ENCODE assay signal across 8 mouse cellular contexts in the genomic region with DNA sequence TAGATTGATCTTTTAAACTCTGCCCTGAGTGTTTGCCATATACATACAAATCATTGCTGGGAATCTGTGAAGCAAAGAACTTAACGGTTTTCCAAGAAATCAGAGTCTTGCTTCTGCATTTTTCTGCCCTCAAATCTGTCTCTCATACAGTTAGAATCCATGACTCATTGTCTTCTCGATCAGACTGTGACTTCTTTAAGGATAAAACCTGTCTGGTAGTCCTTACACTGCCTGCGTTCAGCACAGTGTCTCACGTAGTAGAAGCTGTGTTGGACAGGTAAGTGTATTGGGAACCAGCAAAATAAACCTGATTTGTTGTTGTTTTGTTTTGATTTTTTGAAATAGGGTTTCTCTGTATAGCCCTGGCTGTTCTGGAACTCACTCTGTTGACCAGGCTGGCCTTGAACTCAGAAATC. TPM values are rescaled to one million over a fixed set of nuclear protein-coding genes. Genes with fewer than 3 reads are reported as not detected.
DNase-seq lines count a peak whose midpoint lies in the region; ATAC-seq and TF ChIP-seq lines count a peak whose summit lies in the region.

No protein-coding gene starts in this region.

- TF ChIP-seq RAD21 in CH12.LX (IDR thresholded peaks at IDR 0.05; ENCODE audit: low read depth, low read length) = no peak

- peak overlapping the region; percentile 94 for H3K27ac ChIP-seq in gastrocnemius, adult 2 months
- no peak overlapping the region for H3K27ac ChIP-seq in CH12.LX (ENCODE audit: insufficient read depth, low read depth)
- peak overlapping the region; percentile 46; the same call in 1 of the 2 replicates for H3K27ac ChIP-seq in forebrain, embryonic 11.5 days (ENCODE audit: low read depth, low read length)
- peak overlapping the region; percentile 90 for H3K27ac ChIP-seq in limb, embryonic 15.5 days

- intact Hi-C loops in gastrocnemius, adult 2 months (cut with DNase I) = no loop called here
- intact Hi-C loops in gastrocnemius, postnatal 14 days (cut with DNase I; ENCODE audit: low total_unique reads) = no loop called here

- no peaks in the 10 kb centered on the region for H3K27me3 ChIP-seq in CH12.LX (replicated peaks)
- H3K27me3 ChIP-seq in forebrain, embryonic 11.5 days (ENCODE audit: control insufficient read depth, insufficient read depth, low read length) = no peaks in the 10 kb centered on the region
- H3K27me3 ChIP-seq in limb, embryonic 15.5 days = no peaks in the 10 kb centered on the region

- peaks cover 8 to 24% of the 10 kb centered on the region in 2 experiments; a peak in 3 of 4 replicates for H3K4me1 ChIP-seq in CH12.LX (ENCODE audit: control insufficient read depth in 1 of 2, insufficient read depth in 2 of 2)
- peaks cover 8% of the 10 kb centered on the region for H3K4me1 ChIP-seq in forebrain, embryonic 11.5 days (replicated peaks; ENCODE audit: control insufficient read depth, insufficient read depth, low read length)
- peaks cover 13% of the 10 kb centered on the region for H3K4me1 ChIP-seq in limb, embryonic 15.5 days

- peak overlapping the region; percentile 73 for H3K9ac ChIP-seq in CH12.LX (ENCODE audit: insufficient read depth, low read depth)
- peak overlapping the region; percentile 85 for H3K9ac ChIP-seq in forebrain, embryonic 11.5 days (ENCODE audit: low read length)
- peak overlapping the region; percentile 92 for H3K9ac ChIP-seq in limb, embryonic 15.5 days

- TF ChIP-seq EP300 in CH12.LX (IDR thresholded peaks at IDR 0.05; ENCODE audit: low read length) = no peak

- H3K79me2 ChIP-seq in CH12.LX (replicated peaks; ENCODE audit: control insufficient read depth, extremely low read depth, insufficient read depth, poor library complexity, severe bottlenecking) = peaks cover 30% of the 10 kb centered on the region

- no peak for DNase-seq in gastrocnemius, adult 2 months
- no peak for DNase-seq in gastrocnemius, postnatal 14 days
- DNase-seq in CH12.LX (ENCODE audit: extremely low read depth) = peak; percentile 21
- no peak for DNase-seq in forebrain, embryonic 11.5 days (ENCODE audit: low spot score)
- DNase-seq in right cerebral cortex, postnatal 4 days = no peak
- no peak for DNase-seq in c-Kit-positive CD71-positive TER-119-positive erythroid progenitor cells, embryonic 14.5 days (ENCODE audit: low spot score)

- H3K4me2 ChIP-seq in CH12.LX (ENCODE audit: insufficient read depth, low read depth, poor library complexity, severe bottlenecking) = peak overlapping the region; percentile 44; the same call in 1 of the 2 replicates
- H3K4me2 ChIP-seq in forebrain, embryonic 11.5 days (ENCODE audit: low read depth, low read length, severe bottlenecking) = peak overlapping the region; percentile 56
- H3K4me2 ChIP-seq in limb, embryonic 15.5 days = peak overlapping the region; percentile 47

- peaks cover 2 to 17% of the 10 kb centered on the region in 2 experiments for H3K36me3 ChIP-seq in CH12.LX (replicated peaks in 1 of 2; ENCODE audit: control insufficient read depth in 1 of 2, insufficient read depth in 1 of 2, low read length in 1 of 2)
- no peaks in the 10 kb centered on the region for H3K36me3 ChIP-seq in forebrain, embryonic 11.5 days (ENCODE audit: control insufficient read depth, insufficient read depth, low read length)
- peaks cover 8% of the 10 kb centered on the region; the same call in 1 of the 2 replicates for H3K36me3 ChIP-seq in limb, embryonic 15.5 days

- no peaks in the 10 kb centered on the region for H3K9me3 ChIP-seq in CH12.LX (replicated peaks; ENCODE audit: low read length)
- no peaks in the 10 kb centered on the region for H3K9me3 ChIP-seq in forebrain, embryonic 11.5 days (ENCODE audit: control insufficient read depth, low read length)
- no peaks in the 10 kb centered on the region for H3K9me3 ChIP-seq in limb, embryonic 15.5 days

- TF ChIP-seq CTCF in gastrocnemius, adult 2 months (IDR thresholded peaks at IDR 0.05) = no peak
- TF ChIP-seq CTCF in CH12.LX (conservative IDR thresholded peaks at IDR 0.05 in 1 of 2, IDR thresholded peaks at IDR 0.05 in 1 of 2; ENCODE audit: low read depth in 2 of 2, low read length in 2 of 2) = no peak

- 58% methylated on average over 4 of the region's 4 CpGs for WGBS in forebrain, embryonic 11.5 days
- 42% methylated on average over 4 of the region's 4 CpGs for WGBS in limb, embryonic 15.5 days

- ATAC-seq in forebrain, embryonic 11.5 days (replicated peaks; ENCODE audit: low FRiP score) = peak; percentile 10; the same call in 1 of the 2 replicates
- ATAC-seq in limb, embryonic 15.5 days (ENCODE audit: insufficient number of reproducible peaks, low FRiP score, low TSS enrichment, low read depth) = no peak
- no peak for ATAC-seq in megakaryocyte-erythroid progenitor cell, adult 5-6 weeks (replicated peaks; ENCODE audit: low FRiP score, low TSS enrichment, poor library complexity, severe bottlenecking)

- H3K4me3 ChIP-seq in gastrocnemius, adult 2 months = peak overlapping the region; percentile 95
- peak overlapping the region; percentile 64 to 91 (median 90) for H3K4me3 ChIP-seq in CH12.LX (replicated peaks in 1 of 3; ENCODE audit: low read depth in 2 of 3, low read length in 2 of 3, poor library complexity in 1 of 3)
- H3K4me3 ChIP-seq in forebrain, embryonic 11.5 days (ENCODE audit: low read depth, low read length) = peak overlapping the region; percentile 71
- H3K4me3 ChIP-seq in limb, embryonic 15.5 days = peak overlapping the region; percentile 81

- dilution Hi-C loops in CH12.LX (cut with MboI; ENCODE audit: extremely low pct_ligation_motif_present, extremely low pct_unique_long_range_greater_than_20kb, low sequenced_read_pairs) = no loop called here

- TF ChIP-seq POLR2A in CH12.LX (IDR thresholded peaks at IDR 0.05; ENCODE audit: low read depth, low read length) = no peak

- in situ Hi-C loops in CH12.LX (cut with MboI; ENCODE audit: low pct_ligation_motif_present, low pct_unique_long_range_greater_than_20kb, low sequenced_read_pairs) = no loop called here

TF ChIP-seq in CH12.LX, 34 proteins besides CTCF, POLR2A, EP300 and RAD21:
- TF ChIP-seq MAZ (IDR thresholded peaks at IDR 0.05; ENCODE audit: low read depth, low read length) (no peak), E2F4 (IDR thresholded peaks at IDR 0.05; ENCODE audit: insufficient replicate concordance, low read depth, low read length) (no peak), TCF12 (IDR thresholded peaks at IDR 0.05; ENCODE audit: low read depth, low read length) (no peak), USF1 (IDR thresholded peaks at IDR 0.05; ENCODE audit: low read depth, low read length) (no peak), JUND (conservative IDR thresholded peaks at IDR 0.05; ENCODE audit: low read depth, low read length) (no peak), KAT2A (IDR thresholded peaks at IDR 0.05; ENCODE audit: insufficient replicate concordance, low read length) (no peak), ZKSCAN1 (IDR thresholded peaks at IDR 0.05; ENCODE audit: borderline replicate concordance, low read depth, low read length) (no peak), MAX (IDR thresholded peaks at IDR 0.05; ENCODE audit: low read length) (no peak), RCOR1 (conservative IDR thresholded peaks at IDR 0.05; ENCODE audit: low read depth, low read length) (no peak), CHD1 (IDR thresholded peaks at IDR 0.05; ENCODE audit: low read depth, low read length) (no peak)

RNA-seq across cellular contexts. Expression of a gene that starts 0.6 kb away (rescaled TPM):
- 1 to 10 TPM; 8.2 to 9.8 TPM for total RNA-seq in gastrocnemius, adult 2 months (2021)
- total RNA-seq in gastrocnemius, postnatal 14 days (2021) = 1 to 10 TPM; 8.5 to 9.0 TPM
- total RNA-seq in CH12.LX (2012; rRNA removed) (13.7 and 14.2 TPM in 2 replicates), CH12.LX (2014; rRNA removed) (15.3 and 20.0 TPM in 2 replicates)
- polyA plus RNA-seq in CH12.LX (2012; ENCODE audit: insufficient read length, low read depth) = 10.5 and 11.5 TPM in 2 replicates
- 28.8 and 30.7 TPM in 2 replicates for polyA plus RNA-seq in forebrain, embryonic 11.5 days (2014; fragmentation: Nextera tagmentation; extraction: Ambion mirVana)
- 26.5 and 29.0 TPM in 2 replicates for polyA plus RNA-seq in limb, embryonic 15.5 days (2015; fragmentation: Nextera tagmentation; extraction: Ambion mirVana)
- 25.6 and 37.7 TPM in 2 replicates for total RNA-seq in megakaryocyte-erythroid progenitor cell, adult 5-6 weeks (2014; fragmentation: Nextera tagmentation)
- total RNA-seq in megakaryocyte-erythroid progenitor cell, adult 5-6 weeks (2017) = 42.5 and 70.5 TPM in 2 replicates

RNA-seq across cellular contexts. Expression of a gene that starts 50.9 kb away (rescaled TPM):
- total RNA-seq in gastrocnemius, adult 2 months (2021) = 1 to 10 TPM in 1 of 2 experiments, under 1 TPM in 1; 0.54 to 1.1 TPM
- total RNA-seq in gastrocnemius, postnatal 14 days (2021) = under 1 TPM; 0.18 to 0.47 TPM
- total RNA-seq in CH12.LX (2012; rRNA removed) (not detected in 2 replicates), CH12.LX (2014; rRNA removed) (0.23 TPM in 1 of 2 replicates, not detected in the other)
- polyA plus RNA-seq in CH12.LX (2012; ENCODE audit: insufficient read length, low read depth) = 0.50 and 0.52 TPM in 2 replicates
- not detected in 2 replicates for polyA plus RNA-seq in forebrain, embryonic 11.5 days (2014; fragmentation: Nextera tagmentation; extraction: Ambion mirVana)
- not detected in 2 replicates for polyA plus RNA-seq in limb, embryonic 15.5 days (2015; fragmentation: Nextera tagmentation; extraction: Ambion mirVana)
- not detected in 2 replicates for total RNA-seq in megakaryocyte-erythroid progenitor cell, adult 5-6 weeks (2014; fragmentation: Nextera tagmentation)
- total RNA-seq in megakaryocyte-erythroid progenitor cell, adult 5-6 weeks (2017) = 0.50 TPM in 1 of 2 replicates, not detected in the other
